Mouse (Mus musculus) bone marrow, adult 2 months (tissue): ENCODE measurements around the gene Elmo1.

Source experiments
- CTCF ChIP-seq: fragments of 200-500 bp; IDR thresholded peaks from 2 replicates; pipeline ENCODE4 v1.5.1; 2011; ENCODE audit warnings: low read length, control low read depth; ENCODE audit not compliant: control insufficient read depth, insufficient read depth
- POLR2A ChIP-seq: fragments of 200-500 bp; IDR thresholded peaks from 2 replicates; pipeline ENCODE4 v1.6.1; 2011; ENCODE audit warnings: low read depth, mild to moderate bottlenecking, control low read depth, low read length, borderline replicate concordance; ENCODE audit not compliant: control insufficient read depth

DNA sequence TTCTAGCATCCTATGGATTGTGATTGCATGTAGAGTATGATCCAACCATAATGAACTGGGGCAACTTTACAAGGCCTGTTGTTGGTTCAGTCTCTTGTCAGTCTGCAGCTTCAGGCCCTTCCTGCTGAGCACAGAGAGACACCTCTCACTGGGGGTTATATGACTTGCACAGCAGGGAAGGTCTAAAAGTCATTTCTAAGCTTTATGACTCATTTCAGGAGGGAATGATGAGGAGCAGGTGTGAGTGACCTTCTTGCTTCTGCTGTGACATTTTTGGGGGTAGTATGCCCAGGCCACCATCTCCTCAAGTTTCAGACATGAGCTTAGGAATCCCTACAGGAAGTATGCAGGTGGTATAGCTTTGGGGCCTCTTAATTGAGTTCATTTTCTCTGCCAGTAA is 46.4 kb downstream of the Elmo1 start:
- TF ChIP-seq CTCF (no peak), POLR2A (no peak)
